Mouse (Mus musculus) liver, embryonic 14.5 days (tissue): ENCODE measurements at regions not wholly inside any gene's neighbourhood (a gene's known extent, or its start where the extent isn't known, plus 50 kb on each side); places are given as distances from the start of the nearest gene placed in this dataset.

Experiments
- ATAC-seq: fragments of 200-750 bp; cut with Nextera tagmentation; 2 replicates; pipeline ENCODE4 v1.8.0; 2017; ENCODE audit warnings: moderate number of reproducible peaks, mild to moderate bottlenecking, moderate library complexity; ENCODE audit not compliant: insufficient read depth
- DNase-seq, 3 experiments: peaks; one replicate each; pipeline ENCODE4 v3.0.0-alpha.2; 2012 to 2013; ENCODE audit warnings: low read depth in 3 of 3, low spot score in 3 of 3
- H3K27ac ChIP-seq: fragments of 300-500 bp; sonication (generic); 2 replicates; pipeline ENCODE4 v1.5.1; 2014; ENCODE audit warnings: moderate library complexity, mild to moderate bottlenecking, control low read depth, inconsistent platforms
- H3K27me3 ChIP-seq: fragments of 300-500 bp; sonication (generic); 2 replicates; pipeline ENCODE4 v1.6.1; 2014; ENCODE audit warnings: mild to moderate bottlenecking, low read length, moderate library complexity; ENCODE audit not compliant: control insufficient read depth, insufficient read depth
- H3K36me3 ChIP-seq: fragments of 300-500 bp; sonication (generic); replicated peaks from 2 replicates; pipeline ENCODE4 v1.6.1; 2014; ENCODE audit warnings: low read depth; ENCODE audit not compliant: control insufficient read depth, insufficient read depth
- H3K4me1 ChIP-seq, 2 experiments: fragments of 200-500 bp in 1 of 2; fragments of 300-500 bp in 1 of 2; sonication (generic) in 1 of 2; replicated peaks; 2 replicates each; pipeline ENCODE4 v1.6.1; 2012 to 2014; ENCODE audit warnings: antibody characterized with exemption in 1 of 2, inconsistent platforms in 1 of 2, low read length in 1 of 2; ENCODE audit not compliant: control insufficient read depth in 2 of 2, insufficient read depth in 2 of 2
- H3K4me2 ChIP-seq: fragments of 300-500 bp; sonication (generic); 2 replicates; pipeline ENCODE4 v1.6.1; 2014; ENCODE audit warnings: low read depth, mild to moderate bottlenecking, control low read depth, moderate library complexity
- H3K4me3 ChIP-seq, 2 experiments: fragments of 200-500 bp in 1 of 2; fragments of 300-500 bp in 1 of 2; sonication (generic) in 1 of 2; 2 replicates each; pipeline ENCODE4 v1.5.1; 2012 to 2014; ENCODE audit warnings: low read depth in 2 of 2, low read length in 2 of 2, mild to moderate bottlenecking in 2 of 2, control low read depth in 1 of 2, inconsistent platforms in 1 of 2, moderate library complexity in 1 of 2; ENCODE audit not compliant: insufficient read depth in 1 of 2
- H3K9ac ChIP-seq: fragments of 300-500 bp; sonication (generic); replicated peaks from 2 replicates; pipeline ENCODE4 v1.6.1; 2014; ENCODE audit warnings: mild to moderate bottlenecking, control low read depth, moderate library complexity
- H3K9me3 ChIP-seq: fragments of 300-500 bp; sonication (generic); 2 replicates; pipeline ENCODE4 v1.6.1; 2016; ENCODE audit warnings: low read length, mixed read lengths; ENCODE audit not compliant: control insufficient read depth
- CTCF ChIP-seq: IDR thresholded peaks from 2 replicates; pipeline ENCODE4 v1.5.1; 2016; ENCODE audit warnings: antibody characterized with exemption, low read depth, control low read depth
- EP300 ChIP-seq: IDR thresholded peaks from 2 replicates; pipeline ENCODE4 v1.6.1; 2016; ENCODE audit warnings: antibody characterized with exemption, low read depth
- WGBS: fragments of 180-500 bp; shearing (Covaris S2); extraction: QIAGEN DNeasy Blood & Tissue Kit; methylation state at CpG from one replicate; pipeline ENCODE4 v1.1.7; 2014; ENCODE audit not compliant: insufficient replicate concordance; 5-methylcytosine and 5-hydroxymethylcytosine counted together

GRCm38 (mm10) chr12:17636590-17636989, 54.1 kb upstream of the Hpcal1 start:
- no peak overlapping the region for H3K4me3 ChIP-seq
- H3K36me3 ChIP-seq, result no peaks in the 10 kb centered on the region
- no peaks in the 10 kb centered on the region for H3K27me3 ChIP-seq
- H3K4me1 ChIP-seq, result no peaks in the 10 kb centered on the region
- WGBS, result 62% methylated on average over 6 of the region's 6 CpGs
- no peaks in the 10 kb centered on the region for H3K9me3 ChIP-seq
- TF ChIP-seq EP300 (no peak), CTCF (no peak)
- H3K27ac ChIP-seq, result no peak overlapping the region
- no peak overlapping the region for H3K9ac ChIP-seq
- DNase-seq, result no peak
- H3K4me2 ChIP-seq, result no peak overlapping the region
- ATAC-seq, result no peak
